Mouse (Mus musculus): ENCODE measurements at regions not wholly inside any gene's neighbourhood (a gene's known extent, or its start where the extent isn't known, plus 50 kb on each side); places are given as distances from the start of the nearest gene placed in this dataset.

DNA sequence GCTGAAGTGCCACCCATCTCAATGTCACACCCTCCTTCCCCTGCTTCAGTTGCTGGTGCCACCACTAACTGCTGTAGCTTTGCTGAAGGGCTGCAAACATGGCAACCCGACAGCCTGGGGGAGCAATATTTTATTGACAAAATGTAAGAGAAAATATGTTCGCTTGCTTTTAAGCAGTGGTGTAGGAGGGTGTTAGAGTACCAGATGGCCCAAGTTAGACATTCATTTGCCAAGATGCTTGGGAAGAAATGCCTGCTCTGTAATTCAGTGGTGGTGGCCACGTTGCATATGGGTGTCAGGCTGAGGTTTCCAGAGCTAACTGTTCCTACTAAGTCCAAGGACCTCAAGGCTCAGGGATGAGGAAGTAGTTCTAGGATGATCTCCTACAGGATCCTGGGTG lies 488.3 kb downstream of the Tox3 start:
- no peak overlapping the region for H3K27ac ChIP-seq
- no peaks in the 10 kb centered on the region for H3K27me3 ChIP-seq
- 87% methylated on average over 3 of the region's 3 CpGs for WGBS
- no peaks in the 10 kb centered on the region for H3K36me3 ChIP-seq
- H3K4me3 ChIP-seq, result no peak overlapping the region
- no peak for ATAC-seq (ENCODE audit: low FRiP score)
- H3K9me3 ChIP-seq, result no peaks in the 10 kb centered on the region
- H3K4me1 ChIP-seq (replicated peaks), result peaks cover 7% of the 10 kb centered on the region
- H3K4me2 ChIP-seq, result no peak overlapping the region
- no peak overlapping the region for H3K9ac ChIP-seq

DNA sequence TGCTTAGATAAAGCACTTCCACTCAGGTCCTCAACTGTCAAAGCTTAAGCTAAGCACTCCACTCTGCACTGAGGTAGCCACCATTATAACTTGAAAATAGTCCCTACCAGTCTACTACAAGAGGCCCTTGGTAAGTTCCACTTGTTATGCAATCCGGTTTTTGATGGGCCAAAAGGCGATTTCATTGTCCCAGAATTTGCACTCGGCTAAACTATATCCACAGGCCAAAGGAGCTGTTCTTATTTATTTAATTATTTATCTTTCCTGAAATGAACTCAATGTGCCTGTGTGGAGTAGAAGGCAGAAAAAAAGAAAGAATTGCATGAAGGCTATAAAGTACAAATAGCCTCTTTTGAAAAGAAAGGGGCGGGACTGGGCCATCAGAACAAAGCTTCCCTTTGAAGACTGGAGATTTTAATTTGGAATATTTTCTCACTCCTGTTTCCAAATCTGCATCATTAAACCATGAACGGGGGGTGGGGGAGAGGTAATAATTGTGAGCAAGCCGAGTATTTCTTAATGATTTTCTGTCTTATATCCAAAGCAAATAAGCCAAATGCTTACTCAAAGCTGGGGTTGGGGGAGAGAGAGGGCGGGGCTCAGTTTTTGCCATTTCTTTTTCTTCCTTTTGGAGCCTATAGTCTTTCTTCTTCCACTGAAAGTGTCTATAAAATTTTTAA lies 489.3 kb downstream of the Tox3 start:
- ATAC-seq (ENCODE audit: low FRiP score), result no peak
- Histone ChIP-seq H3K9me3 (no peaks in the 10 kb centered on the region), H3K4me1 (replicated peaks) (peaks cover 7% of the 10 kb centered on the region), H3K27ac (no peak overlapping the region), H3K27me3 (no peaks in the 10 kb centered on the region), H3K4me2 (no peak overlapping the region), H3K36me3 (no peaks in the 10 kb centered on the region), H3K4me3 (no peak overlapping the region), H3K9ac (no peak overlapping the region)
- 84% methylated on average over 7 of the region's 7 CpGs for WGBS

DNA sequence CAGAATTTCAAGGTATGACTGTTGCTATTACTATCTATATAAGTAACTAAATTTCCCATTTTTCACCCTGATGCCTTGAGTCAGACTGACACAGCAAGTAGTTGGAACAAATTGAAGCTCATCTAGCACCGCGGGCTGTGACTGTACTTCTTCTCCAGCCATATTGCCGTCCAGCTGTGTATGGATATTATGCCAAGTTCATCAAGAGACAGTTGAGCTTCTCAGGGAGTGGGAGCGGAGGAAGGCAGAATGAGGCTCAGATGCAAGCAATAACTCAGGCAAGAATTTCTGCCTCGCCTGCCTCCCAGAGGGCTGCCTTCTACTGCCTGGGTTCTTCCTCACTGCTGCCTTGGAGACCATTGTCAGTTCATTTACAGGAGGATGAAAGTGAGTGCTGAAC lies 492.6 kb downstream of the Tox3 start:
- Histone ChIP-seq H3K9me3 (no peaks in the 10 kb centered on the region), H3K9ac (no peak overlapping the region), H3K4me1 (replicated peaks) (peaks cover 7% of the 10 kb centered on the region), H3K4me3 (no peak overlapping the region), H3K36me3 (no peaks in the 10 kb centered on the region), H3K27ac (no peak overlapping the region), H3K4me2 (no peak overlapping the region), H3K27me3 (no peaks in the 10 kb centered on the region)
- WGBS, result 61% methylated on average over 5 of the region's 5 CpGs
- ATAC-seq (ENCODE audit: low FRiP score), result no peak

- Histone ChIP-seq H3K4me2 (no peak overlapping the region), H3K27ac (peak overlapping the region; percentile 80), H3K9ac (no peak overlapping the region), H3K36me3 (no peaks in the 10 kb centered on the region), H3K9me3 (no peaks in the 10 kb centered on the region), H3K27me3 (no peaks in the 10 kb centered on the region), H3K4me1 (replicated peaks) (peaks cover 9% of the 10 kb centered on the region), H3K4me3 (no peak overlapping the region)
- ATAC-seq (ENCODE audit: low FRiP score), result peak; percentile 92
- WGBS, result 32% methylated on average over 3 of the region's 3 CpGs
Observed at GRCm38 (mm10) chr8:89850209-89850796, 497.8 kb downstream of the Tox3 start.

DNA sequence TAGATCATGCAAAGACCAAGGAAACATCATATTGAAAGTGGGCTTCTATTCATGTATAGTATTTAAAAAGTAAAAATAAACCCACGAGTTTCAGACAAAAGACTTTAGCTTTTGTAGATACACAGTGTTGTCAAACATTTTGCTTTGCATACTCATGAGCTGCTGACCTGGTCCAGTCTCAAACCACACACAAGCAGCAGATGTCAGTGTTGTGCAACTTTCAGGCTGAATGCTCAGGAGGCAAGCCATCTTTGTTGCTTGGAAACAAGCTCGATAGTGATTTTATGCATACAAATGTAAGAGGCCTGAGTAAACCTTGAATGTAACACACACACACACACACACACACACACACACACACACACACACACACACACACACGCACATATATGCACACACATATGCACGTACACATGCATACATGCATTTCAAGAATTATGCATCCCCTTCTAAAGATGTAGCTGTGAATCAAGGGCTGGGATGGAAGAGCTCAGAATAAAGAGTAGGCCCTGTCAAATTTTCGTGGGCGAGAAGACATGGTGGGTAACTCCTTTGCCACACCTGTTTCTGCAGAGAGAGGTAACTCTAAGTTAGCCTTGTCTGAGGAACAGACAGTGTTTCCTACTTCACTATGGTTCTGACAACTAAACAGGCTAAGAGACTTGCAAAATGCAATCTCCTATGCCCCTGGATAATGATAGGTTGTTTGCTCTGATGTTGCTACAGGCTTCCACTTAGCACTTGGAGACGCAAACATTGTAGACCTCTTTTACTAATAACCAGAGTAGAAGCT lies 498.5 kb downstream of the Tox3 start:
- peak; percentile 61 for ATAC-seq (ENCODE audit: low FRiP score)
- Histone ChIP-seq H3K27ac (peak overlapping the region; percentile 80), H3K27me3 (no peaks in the 10 kb centered on the region), H3K9ac (no peak overlapping the region), H3K9me3 (no peaks in the 10 kb centered on the region), H3K4me2 (no peak overlapping the region), H3K4me1 (replicated peaks) (peaks cover 9% of the 10 kb centered on the region), H3K36me3 (no peaks in the 10 kb centered on the region), H3K4me3 (no peak overlapping the region)
- 47% methylated on average over 7 of the region's 7 CpGs for WGBS

DNA sequence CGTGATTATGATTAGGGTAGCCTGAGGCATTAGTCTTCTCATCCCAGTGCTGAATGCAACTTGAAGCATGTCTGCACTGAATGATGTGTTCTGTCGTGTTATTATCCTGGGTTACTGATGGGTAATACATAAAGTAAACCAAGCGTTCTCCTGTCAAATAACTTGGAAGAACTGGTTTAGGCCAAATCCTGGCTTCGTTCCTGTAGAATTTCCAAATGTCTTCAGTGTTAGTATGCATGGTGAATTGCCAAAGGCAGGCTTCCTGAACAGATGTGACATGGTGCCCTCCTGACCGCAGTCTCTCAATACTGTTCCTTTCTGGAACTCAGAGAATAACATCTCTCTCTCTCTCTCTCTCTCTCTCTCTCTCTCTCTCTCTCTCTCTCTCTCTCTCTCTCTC lies 509.6 kb downstream of the Tox3 start:
- Histone ChIP-seq H3K9ac (no peak overlapping the region), H3K36me3 (no peaks in the 10 kb centered on the region), H3K4me3 (no peak overlapping the region), H3K9me3 (no peaks in the 10 kb centered on the region), H3K27ac (no peak overlapping the region; the same call in 1 of the 2 replicates), H3K4me1 (replicated peaks) (0 out of 2 replicates have a peak, but pooled peaks cover 3% of the 10 kb centered on the region), H3K4me2 (no peak overlapping the region), H3K27me3 (no peaks in the 10 kb centered on the region)
- ATAC-seq (ENCODE audit: low FRiP score), result no peak
- WGBS, result 74% methylated on average over 5 of the region's 5 CpGs

DNA sequence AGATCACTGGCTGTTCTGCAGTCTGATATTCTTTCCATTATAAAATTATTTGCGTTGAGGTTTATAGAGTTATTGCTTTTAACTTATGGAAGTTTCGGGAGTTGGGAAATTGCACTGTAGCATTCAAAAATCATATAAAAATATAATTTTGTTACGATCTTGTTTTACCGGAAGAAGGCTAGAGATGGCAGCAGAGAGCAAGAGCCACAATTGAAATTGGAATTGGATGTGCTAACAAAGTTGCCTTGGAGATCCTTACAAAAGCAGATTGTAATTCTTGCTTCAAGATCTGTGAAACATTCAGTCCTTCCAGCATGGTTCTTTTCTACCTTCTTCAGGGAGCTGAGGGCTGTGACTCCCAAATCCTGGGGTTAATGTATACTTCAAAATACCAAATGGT lies 514.4 kb downstream of the Tox3 start:
- H3K27ac ChIP-seq, result no peak overlapping the region
- 0 out of 2 replicates have a peak, but pooled peaks cover 3% of the 10 kb centered on the region for H3K4me1 ChIP-seq (replicated peaks)
- WGBS, result 78% methylated on average over 4 of the region's 4 CpGs
- no peaks in the 10 kb centered on the region for H3K27me3 ChIP-seq
- no peak overlapping the region for H3K4me2 ChIP-seq
- no peak overlapping the region for H3K4me3 ChIP-seq
- no peak for ATAC-seq (ENCODE audit: low FRiP score)
- H3K9me3 ChIP-seq, result no peaks in the 10 kb centered on the region
- no peak overlapping the region for H3K9ac ChIP-seq
- H3K36me3 ChIP-seq, result no peaks in the 10 kb centered on the region

GRCm38 (mm10) chr8:89824586-89824985 lies 523.6 kb downstream of the Tox3 start:
- H3K4me1 ChIP-seq (replicated peaks), result peaks cover 7% of the 10 kb centered on the region
- H3K36me3 ChIP-seq, result no peaks in the 10 kb centered on the region
- H3K9me3 ChIP-seq, result no peaks in the 10 kb centered on the region
- no peak overlapping the region for H3K9ac ChIP-seq
- H3K27me3 ChIP-seq, result 0 out of 2 replicates have a peak, but pooled peaks cover 2% of the 10 kb centered on the region
- no peak for ATAC-seq (ENCODE audit: low FRiP score)
- no peak overlapping the region for H3K27ac ChIP-seq
- WGBS, result 28% methylated on average over 3 of the region's 3 CpGs
- H3K4me2 ChIP-seq, result no peak overlapping the region
- H3K4me3 ChIP-seq, result no peak overlapping the region

GRCm38 (mm10) chr8:89823631-89824030 lies 524.5 kb downstream of the Tox3 start:
- no peak overlapping the region for H3K4me3 ChIP-seq
- no peaks in the 10 kb centered on the region for H3K9me3 ChIP-seq
- H3K27me3 ChIP-seq, result 0 out of 2 replicates have a peak, but pooled peaks cover 2% of the 10 kb centered on the region
- H3K4me2 ChIP-seq, result no peak overlapping the region
- H3K4me1 ChIP-seq (replicated peaks), result peaks cover 7% of the 10 kb centered on the region
- H3K36me3 ChIP-seq, result no peaks in the 10 kb centered on the region
- H3K27ac ChIP-seq, result no peak overlapping the region; the same call in 1 of the 2 replicates
- no peak for ATAC-seq (ENCODE audit: low FRiP score)
- H3K9ac ChIP-seq, result no peak overlapping the region

- Histone ChIP-seq H3K9ac (no peak overlapping the region), H3K4me1 (replicated peaks) (no peaks in the 10 kb centered on the region), H3K27me3 (no peaks in the 10 kb centered on the region), H3K36me3 (no peaks in the 10 kb centered on the region), H3K27ac (no peak overlapping the region), H3K4me2 (no peak overlapping the region), H3K9me3 (no peaks in the 10 kb centered on the region), H3K4me3 (no peak overlapping the region)
- 83% methylated on average over 4 of the region's 4 CpGs for WGBS
- no peak for ATAC-seq (ENCODE audit: low FRiP score)
Observed at GRCm38 (mm10) chr8:89812036-89812711, 536.0 kb downstream of the Tox3 start.

GRCm38 (mm10) chr8:89788296-89788695 lies 559.8 kb downstream of the Tox3 start:
- Histone ChIP-seq H3K27ac (no peak overlapping the region), H3K27me3 (peaks cover 20% of the 10 kb centered on the region; the same call in 1 of the 2 replicates), H3K9ac (no peak overlapping the region), H3K36me3 (no peaks in the 10 kb centered on the region), H3K4me2 (no peak overlapping the region), H3K4me3 (no peak overlapping the region), H3K4me1 (replicated peaks) (peaks cover 17% of the 10 kb centered on the region; the same call in 1 of the 2 replicates), H3K9me3 (no peaks in the 10 kb centered on the region)
- WGBS, result 79% methylated on average over 10 of the region's 10 CpGs
- ATAC-seq (ENCODE audit: low FRiP score), result no peak
